In genomic region chr14:77448001-77448400, GRCm38 (mm10) we compare ENCODE assay signal across 18 mouse cellular contexts.
DNase-seq lines count a peak whose midpoint lies in the region; ATAC-seq and TF ChIP-seq lines count a peak whose summit lies in the region.
"Had no signal": no experiment of that assay in that cellular context is flagged by ENCODE, and none has a peak within 500 bp of the region (broad histone marks: within the 10 kb centered on the region; RNA-seq: fewer than 3 reads in every experiment).

No protein-coding gene starts in this region.

- no peak overlapping the region for H3K9ac ChIP-seq in liver, embryonic 11.5 days (ENCODE audit: low read depth, low read length)
- H3K9ac ChIP-seq: heart, embryonic 12.5 days; hindbrain, embryonic 15.5 days had no signal

- H3K4me2 ChIP-seq in liver, embryonic 11.5 days: no peak overlapping the region
- H3K4me2 ChIP-seq: heart, embryonic 12.5 days; hindbrain, embryonic 15.5 days had no signal

- TF ChIP-seq CTCF in bone marrow macrophage, adult 2 months (IDR thresholded peaks at IDR 0.05; ENCODE audit: low read depth, low read length): no peak

- H3K36me3 ChIP-seq in liver, embryonic 11.5 days (ENCODE audit: control insufficient read depth, insufficient read depth, low read length): no peaks in the 10 kb centered on the region
- H3K36me3 ChIP-seq: heart, embryonic 12.5 days; hindbrain, embryonic 15.5 days had no signal

- no peak for TF ChIP-seq POLR2A in bone marrow macrophage, adult 2 months (IDR thresholded peaks at IDR 0.05; ENCODE audit: borderline replicate concordance, low read depth, low read length)

- peak overlapping the region; percentile 86 for H3K27ac ChIP-seq in bone marrow macrophage, adult 2 months (ENCODE audit: insufficient read depth, low read depth, low read length)
- no peak overlapping the region for H3K27ac ChIP-seq in liver, embryonic 11.5 days (ENCODE audit: low read depth, low read length)
- H3K27ac ChIP-seq: hindbrain, embryonic 15.5 days had no signal

- H3K4me3 ChIP-seq in bone marrow macrophage, adult 2 months (ENCODE audit: insufficient read depth, low read length): no peak overlapping the region
- no peak overlapping the region for H3K4me3 ChIP-seq in liver, embryonic 11.5 days (ENCODE audit: low read depth, low read length)
- H3K4me3 ChIP-seq: heart, embryonic 12.5 days; hindbrain, embryonic 15.5 days had no signal

- 66% methylated on average over 4 of the region's 4 CpGs for WGBS in liver, embryonic 11.5 days

- ATAC-seq in granulocyte monocyte progenitor cell, adult 5-6 weeks (replicated peaks; ENCODE audit: poor library complexity, severe bottlenecking): peak; percentile 99
- peak; percentile 96 for ATAC-seq in megakaryocyte progenitor cell, adult 5-6 weeks (replicated peaks; ENCODE audit: poor library complexity)
- no peak for ATAC-seq in frontal cortex, adult (ENCODE audit: low TSS enrichment)
- no peak for ATAC-seq in liver, embryonic 11.5 days (replicated peaks; ENCODE audit: low FRiP score)
- ATAC-seq: forebrain, embryonic 16.5 days; Patski had no signal

- H3K9me3 ChIP-seq in liver, embryonic 11.5 days (ENCODE audit: control insufficient read depth, low read length): no peaks in the 10 kb centered on the region
- H3K9me3 ChIP-seq: heart, embryonic 12.5 days; hindbrain, embryonic 15.5 days had no signal

- peaks cover 12% of the 10 kb centered on the region for H3K4me1 ChIP-seq in bone marrow macrophage, adult 2 months (ENCODE audit: control insufficient read depth, insufficient read depth, low read length)
- no peaks in the 10 kb centered on the region for H3K4me1 ChIP-seq in liver, embryonic 11.5 days (replicated peaks; ENCODE audit: control insufficient read depth, insufficient read depth, low read length)
- H3K4me1 ChIP-seq: heart, embryonic 12.5 days; hindbrain, embryonic 15.5 days had no signal

- H3K27me3 ChIP-seq in liver, embryonic 11.5 days (replicated peaks; ENCODE audit: control insufficient read depth, insufficient read depth, low read length): no peaks in the 10 kb centered on the region
- H3K27me3 ChIP-seq: CH12.LX; heart, embryonic 12.5 days; hindbrain, embryonic 15.5 days; Patski had no signal

- peak; percentile 25 to 36 for DNase-seq in lung, adult 18-20 months
- no peak for DNase-seq in lung, postnatal 14 days
- no peak for DNase-seq in adrenal gland, adult 8-10 months
- DNase-seq in liver, embryonic 11.5 days (ENCODE audit: low spot score): no peak
- DNase-seq: adrenal gland, postnatal 10 days; cerebellum, adult 11-12 months; cerebellum, adult 9-10 months; cerebellum, postnatal 25 days; gastrocnemius, postnatal 14 days had no signal

Comparison
In these comparisons a context has a peak if more than half of its experiments do, and no peak if none do; other contexts are left out.
1. DNase-seq: peak in lung, adult 18-20 months (2 of 2); none in lung, postnatal 14 days (single experiment), adrenal gland, adult 8-10 months (single experiment) and liver, embryonic 11.5 days (single experiment).
2. ATAC-seq: peak in granulocyte monocyte progenitor cell, adult 5-6 weeks (single experiment) and megakaryocyte progenitor cell, adult 5-6 weeks (single experiment); none in frontal cortex, adult (single experiment) and liver, embryonic 11.5 days (single experiment).